Mouse (Mus musculus) stomach, embryonic 14.5 days (tissue): Measurements from ENCODE around the gene Gm11096. TPM values are rescaled to one million over a fixed set of nuclear protein-coding genes. Genes with fewer than 3 reads are reported as not detected.

Source experiments
- ATAC-seq: fragments of 200-750 bp; cut with Nextera tagmentation; 2 replicates; pipeline ENCODE4 v1.8.0; 2017; ENCODE audit warnings: low read depth, moderate TSS enrichment; ENCODE audit not compliant: insufficient number of reproducible peaks, insufficient read depth, low FRiP score
- H3K27ac ChIP-seq: fragments of 300-500 bp; sonication (generic); 2 replicates; pipeline ENCODE4 v1.5.1; 2014; ENCODE audit warnings: mild to moderate bottlenecking, low read length, moderate library complexity, mixed read lengths
- H3K27me3 ChIP-seq: fragments of 300-500 bp; sonication (generic); 2 replicates; pipeline ENCODE4 v1.6.1; 2014; ENCODE audit warnings: low read length, control low read depth, mixed read lengths; ENCODE audit not compliant: control insufficient read depth, insufficient read depth
- H3K36me3 ChIP-seq: fragments of 300-500 bp; sonication (generic); 2 replicates; pipeline ENCODE4 v1.6.1; 2014; ENCODE audit warnings: mild to moderate bottlenecking, control low read depth, low read length, moderate library complexity, mixed read lengths; ENCODE audit not compliant: control insufficient read depth, insufficient read depth
- H3K4me1 ChIP-seq: fragments of 300-500 bp; sonication (generic); 2 replicates; pipeline ENCODE4 v1.6.1; 2014; ENCODE audit warnings: low read length, control low read depth, mixed read lengths; ENCODE audit not compliant: control insufficient read depth, insufficient read depth
- H3K4me2 ChIP-seq: fragments of 300-500 bp; sonication (generic); replicated peaks from 2 replicates; pipeline ENCODE4 v1.6.1; 2014; ENCODE audit warnings: low read depth, low read length, control low read depth
- H3K4me3 ChIP-seq: fragments of 300-500 bp; sonication (generic); 2 replicates; pipeline ENCODE4 v1.5.1; 2014; ENCODE audit warnings: low read depth, low read length, control low read depth
- H3K9ac ChIP-seq: fragments of 300-500 bp; sonication (generic); replicated peaks from 2 replicates; pipeline ENCODE4 v1.6.1; 2014; ENCODE audit warnings: low read depth, mild to moderate bottlenecking, control low read depth, low read length, moderate library complexity, mixed read lengths
- H3K9me3 ChIP-seq: fragments of 300-500 bp; sonication (generic); 2 replicates; pipeline ENCODE4 v1.6.1; 2016; ENCODE audit warnings: low read depth, low read length, control low read depth; ENCODE audit not compliant: control insufficient read depth
- WGBS: fragments of 180-500 bp; shearing (Covaris S2); extraction: QIAGEN DNeasy Blood & Tissue Kit; methylation state at CpG from one replicate; pipeline ENCODE4 v1.1.7; 2014; 5-methylcytosine and 5-hydroxymethylcytosine counted together
- polyA plus RNA-seq: library from polyadenylated mRNA; unstranded; fragments of >200 nt; fragmentation: Nextera tagmentation; extraction: Ambion mirVana; gene quantifications from 2 replicates; pipeline ENCODE4 v1.2.1, GENCODE M21; 2014

Gene Gm11096
- polyA plus RNA-seq, 1 experiment from 2014 or later: not detected

GRCm38 (mm10) chr17:81459379-81459778 is 17.8 kb downstream of the Gm11096 start:
- WGBS: 80% methylated on average over 3 of the region's 3 CpGs
- Histone ChIP-seq H3K27me3 (no peaks in the 10 kb centered on the region), H3K4me1 (no peaks in the 10 kb centered on the region), H3K36me3 (no peaks in the 10 kb centered on the region), H3K9me3 (no peaks in the 10 kb centered on the region), H3K27ac (no peak overlapping the region), H3K4me2 (no peak overlapping the region), H3K9ac (no peak overlapping the region), H3K4me3 (no peak overlapping the region)
- ATAC-seq: no peak

DNA sequence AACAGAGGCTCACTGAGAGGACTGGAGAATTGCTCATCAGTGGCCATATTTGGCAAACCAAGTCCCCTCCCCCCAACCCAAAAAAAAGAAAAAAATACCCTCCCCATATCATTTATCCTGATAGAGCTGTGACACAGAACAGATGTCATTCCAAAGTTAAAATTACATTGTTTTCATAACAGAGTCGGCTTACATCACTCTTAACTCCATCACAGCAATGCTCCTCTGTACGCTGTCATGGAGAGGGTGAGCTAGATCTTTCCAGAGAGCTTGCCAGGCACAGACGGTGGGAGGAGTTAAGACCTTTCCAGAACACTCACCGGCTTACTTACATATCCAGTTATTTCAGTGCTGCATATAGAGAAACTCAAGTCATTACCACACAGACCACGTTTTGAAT is 27.4 kb downstream of the Gm11096 start:
- H3K4me1 ChIP-seq: 0 out of 2 replicates have a peak, but pooled peaks cover 7% of the 10 kb centered on the region
- ATAC-seq: peak; percentile 74; the same call in 1 of the 2 replicates
- no peak overlapping the region for H3K4me2 ChIP-seq
- no peaks in the 10 kb centered on the region for H3K9me3 ChIP-seq
- no peak overlapping the region; the same call in 1 of the 2 replicates for H3K27ac ChIP-seq
- H3K36me3 ChIP-seq: no peaks in the 10 kb centered on the region
- H3K27me3 ChIP-seq: no peaks in the 10 kb centered on the region
- no peak overlapping the region for H3K4me3 ChIP-seq
- H3K9ac ChIP-seq: no peak overlapping the region
- 45% methylated on average over 5 of the region's 5 CpGs for WGBS

DNA sequence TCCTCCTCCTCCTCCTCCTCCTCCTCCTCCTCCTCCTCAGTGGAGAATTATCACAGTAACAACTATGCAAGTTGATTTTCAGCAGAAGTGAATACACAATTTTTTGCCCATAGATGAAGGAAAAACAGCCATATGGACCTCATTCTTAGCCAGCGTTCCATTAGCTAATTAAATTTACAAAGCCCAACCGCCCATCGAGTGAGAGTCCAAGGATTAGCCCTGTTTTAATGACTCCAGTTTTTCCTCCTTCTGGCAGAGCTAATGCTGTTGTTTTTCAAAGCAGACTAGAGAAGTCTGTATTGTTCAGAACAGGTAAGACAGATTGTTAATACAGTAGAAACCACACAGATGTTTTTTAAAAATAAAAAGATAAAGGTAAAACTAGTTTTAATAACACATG is 31.8 kb downstream of the Gm11096 start:
- Histone ChIP-seq H3K36me3 (no peaks in the 10 kb centered on the region), H3K4me2 (no peak overlapping the region), H3K9me3 (no peaks in the 10 kb centered on the region), H3K4me3 (no peak overlapping the region), H3K27ac (no peak overlapping the region), H3K27me3 (no peaks in the 10 kb centered on the region), H3K4me1 (0 out of 2 replicates have a peak, but pooled peaks cover 7% of the 10 kb centered on the region), H3K9ac (no peak overlapping the region)
- no peak for ATAC-seq
- WGBS: 69% methylated on average over 3 of the region's 3 CpGs

DNA sequence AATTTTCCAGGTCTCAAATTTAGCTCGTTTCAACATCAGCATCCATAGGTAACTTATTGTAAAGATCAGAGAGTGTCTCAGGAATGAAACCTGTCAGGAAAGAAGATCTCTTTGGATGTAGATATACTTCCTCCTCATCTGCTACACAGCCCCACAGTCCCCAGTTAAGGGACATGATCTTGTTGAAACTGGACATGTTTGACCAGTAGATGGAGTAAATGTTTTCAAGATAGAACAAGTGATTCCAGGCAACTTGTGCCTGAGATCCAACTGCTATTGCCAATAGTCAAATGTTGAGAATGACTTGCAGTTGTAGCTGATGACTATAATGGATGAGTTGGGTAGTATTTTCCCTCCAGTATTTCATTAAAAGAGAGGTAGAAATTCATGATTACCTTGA is 35.9 kb downstream of the Gm11096 start:
- H3K36me3 ChIP-seq: no peaks in the 10 kb centered on the region

DNA sequence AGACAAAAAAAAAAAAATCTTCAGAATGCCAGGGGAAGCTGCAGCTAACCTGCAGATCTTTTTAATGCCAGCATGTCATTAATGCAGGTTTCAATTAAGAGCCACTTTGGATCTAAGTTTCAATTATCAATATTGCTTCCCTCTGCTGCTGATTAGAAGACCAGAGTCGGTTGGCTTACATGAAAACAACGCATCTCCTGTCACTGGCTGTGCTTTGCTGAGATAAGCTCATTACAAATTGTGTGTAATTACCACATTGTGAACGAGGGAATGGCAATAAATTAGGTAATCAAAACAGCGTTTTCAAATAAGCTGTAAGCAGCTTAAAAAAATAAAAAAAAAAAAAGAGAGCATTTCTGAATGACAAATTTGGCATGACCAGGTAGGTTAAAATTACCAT is 38.2 kb downstream of the Gm11096 start:
- Histone ChIP-seq H3K4me3 (no peak overlapping the region), H3K27ac (no peak overlapping the region), H3K4me2 (no peak overlapping the region), H3K9ac (no peak overlapping the region), H3K27me3 (no peaks in the 10 kb centered on the region), H3K9me3 (no peaks in the 10 kb centered on the region), H3K4me1 (peaks cover 7% of the 10 kb centered on the region; the same call in 1 of the 2 replicates), H3K36me3 (no peaks in the 10 kb centered on the region)
- no peak for ATAC-seq
- WGBS: 46% methylated on average over 4 of the region's 4 CpGs

More for the DNA sequence above, 35.9 kb downstream of the Gm11096 start:
- 73% methylated on average over 1 of the region's 1 CpGs for WGBS
- H3K27ac ChIP-seq: no peak overlapping the region
- H3K4me3 ChIP-seq: no peak overlapping the region
- H3K9me3 ChIP-seq: no peaks in the 10 kb centered on the region
- H3K9ac ChIP-seq: no peak overlapping the region
- H3K4me2 ChIP-seq: no peak overlapping the region
- no peak for ATAC-seq
- peaks cover 7% of the 10 kb centered on the region; the same call in 1 of the 2 replicates for H3K4me1 ChIP-seq
- H3K27me3 ChIP-seq: no peaks in the 10 kb centered on the region

DNA sequence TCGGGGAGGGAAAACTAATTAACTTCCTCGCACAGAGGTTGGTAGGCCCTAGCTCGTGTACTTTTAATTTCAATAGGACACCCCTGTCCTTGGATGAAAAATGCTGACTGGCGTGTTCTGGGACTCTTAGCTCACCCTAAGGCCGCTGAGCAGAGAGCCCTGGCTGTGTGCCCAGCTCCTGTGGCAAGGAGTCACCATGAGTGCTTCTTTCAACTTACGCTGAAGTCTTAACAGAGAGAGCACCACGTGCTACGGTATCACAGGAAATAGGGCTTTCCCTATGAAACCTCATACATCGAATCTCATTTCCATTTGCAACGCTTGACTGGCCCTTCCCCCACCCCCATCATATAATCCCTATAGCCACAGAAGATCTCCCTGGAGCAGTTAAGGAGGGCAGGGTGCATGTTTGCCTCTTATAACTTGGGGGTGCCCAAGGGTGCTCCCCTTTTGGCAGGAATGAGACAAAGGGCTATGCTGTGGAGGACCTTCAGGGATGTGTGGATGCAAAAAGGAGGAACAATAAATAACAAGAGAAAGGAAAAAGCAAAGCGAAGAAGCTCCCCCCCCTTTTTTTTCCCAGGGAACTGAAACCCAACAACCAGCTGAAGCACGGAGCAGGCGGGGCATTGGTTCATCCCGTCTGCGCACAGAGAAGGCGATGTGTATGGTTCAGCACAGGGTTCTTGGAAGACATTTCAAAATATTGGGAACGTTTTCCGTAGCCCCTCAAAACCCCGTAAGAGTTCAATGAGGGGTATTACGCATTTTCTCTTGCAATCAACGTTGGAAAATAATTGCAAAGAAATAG is 39.0 kb downstream of the Gm11096 start:
- no peak overlapping the region for H3K4me3 ChIP-seq
- H3K4me2 ChIP-seq: no peak overlapping the region
- no peaks in the 10 kb centered on the region for H3K27me3 ChIP-seq
- no peaks in the 10 kb centered on the region for H3K9me3 ChIP-seq
- H3K4me1 ChIP-seq: peaks cover 7% of the 10 kb centered on the region; the same call in 1 of the 2 replicates
- no peaks in the 10 kb centered on the region for H3K36me3 ChIP-seq
- 65% methylated on average over 21 of the region's 21 CpGs for WGBS
- ATAC-seq: peak; percentile 69; the same call in 1 of the 2 replicates
- no peak overlapping the region for H3K27ac ChIP-seq
- no peak overlapping the region for H3K9ac ChIP-seq

- Histone ChIP-seq H3K9ac (no peak overlapping the region), H3K4me3 (no peak overlapping the region), H3K4me1 (peaks cover 7% of the 10 kb centered on the region; the same call in 1 of the 2 replicates), H3K4me2 (no peak overlapping the region), H3K36me3 (no peaks in the 10 kb centered on the region), H3K27ac (no peak overlapping the region), H3K27me3 (no peaks in the 10 kb centered on the region), H3K9me3 (no peaks in the 10 kb centered on the region)
- 78% methylated on average over 11 of the region's 11 CpGs for WGBS
- no peak for ATAC-seq
These were observed 40.4 kb downstream of the Gm11096 start for GRCm38 (mm10) chr17:81481843-81482490.

DNA sequence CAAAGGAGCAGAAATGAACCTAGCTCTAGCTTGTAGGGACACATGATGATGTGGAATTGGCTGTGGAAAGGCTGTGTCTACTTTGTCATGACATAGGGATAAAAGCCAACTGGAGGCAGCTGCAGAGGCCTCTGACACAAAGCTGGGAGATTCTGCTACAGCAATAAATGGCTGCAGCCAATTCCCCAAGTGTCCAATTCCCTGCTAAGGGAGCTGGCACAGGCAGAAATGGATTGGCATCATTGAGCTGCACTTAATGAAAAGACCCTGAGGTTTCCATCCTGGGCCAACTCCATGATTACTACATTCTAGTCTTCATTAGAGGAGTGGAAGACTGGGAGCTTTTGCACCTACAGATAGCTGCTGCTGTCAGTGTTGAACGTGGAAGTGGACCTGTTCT is 44.8 kb downstream of the Gm11096 start:
- Histone ChIP-seq H3K4me3 (no peak overlapping the region), H3K4me1 (no peaks in the 10 kb centered on the region), H3K27me3 (no peaks in the 10 kb centered on the region), H3K27ac (no peak overlapping the region), H3K9me3 (no peaks in the 10 kb centered on the region), H3K36me3 (no peaks in the 10 kb centered on the region), H3K9ac (no peak overlapping the region), H3K4me2 (no peak overlapping the region)
- WGBS: 79% methylated on average over 1 of the region's 1 CpGs
- no peak for ATAC-seq
